Mouse (Mus musculus): ENCODE data around the gene Col25a1. TPM values are rescaled to one million over a fixed set of nuclear protein-coding genes. Genes with fewer than 3 reads are reported as not detected.

Col25a1 gene
- polyA plus RNA-seq, 1 experiment = 0.85 TPM

GRCm38 (mm10) chr3:130216646-130217045, 85.3 kb downstream of the Col25a1 start:
- Histone ChIP-seq H3K4me1 (ENCODE audit: control insufficient read depth, insufficient read depth, low read length) (no peaks in the 10 kb centered on the region), H3K27ac (ENCODE audit: insufficient read depth, low read length) (no peak overlapping the region)
- TF ChIP-seq CTCF (IDR thresholded peaks at IDR 0.05; ENCODE audit: low read depth, low read length) (no peak), POLR2A (IDR thresholded peaks at IDR 0.05; ENCODE audit: insufficient read depth, low read length) (no peak), EP300 (IDR thresholded peaks at IDR 0.05; ENCODE audit: insufficient read depth, low read depth, low read length) (no peak)

DNA sequence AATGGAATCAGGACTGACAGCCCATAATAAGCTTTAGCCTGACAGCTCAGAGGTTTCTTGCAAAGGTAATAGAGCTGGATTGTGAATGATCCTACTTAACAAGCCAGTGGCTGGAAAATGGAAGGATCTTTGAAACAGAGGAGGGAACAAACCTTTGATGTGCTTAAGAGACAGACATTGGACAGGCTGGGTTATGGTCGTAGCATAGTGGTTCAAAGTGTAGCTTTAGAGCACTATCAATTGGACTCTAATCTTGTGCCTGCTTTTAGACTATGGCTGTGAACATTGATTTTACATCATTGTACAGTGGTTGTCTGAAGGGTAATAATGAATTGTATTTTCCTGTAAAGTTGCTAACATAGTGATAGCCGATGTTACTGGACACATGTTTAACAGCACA, 86.4 kb downstream of the Col25a1 start:
- Histone ChIP-seq H3K36me3 (ENCODE audit: control insufficient read depth, insufficient read depth, low read length, poor library complexity, severe bottlenecking) (no peaks in the 10 kb centered on the region), H3K9ac (ENCODE audit: low read depth, poor library complexity, severe bottlenecking) (no peak overlapping the region), H3K4me3 (ENCODE audit: low read depth, low read length) (no peak overlapping the region), H3K4me1 (ENCODE audit: control insufficient read depth, insufficient read depth, low read length) (no peaks in the 10 kb centered on the region), H3K27ac (ENCODE audit: insufficient read depth, low read length) (no peak overlapping the region), H3K27me3 (ENCODE audit: control insufficient read depth, insufficient read depth, low read length, poor library complexity, severe bottlenecking) (no peaks in the 10 kb centered on the region), H3K9me3 (replicated peaks; ENCODE audit: control insufficient read depth, insufficient read depth, low read length, poor library complexity, severe bottlenecking) (no peaks in the 10 kb centered on the region)
- TF ChIP-seq CTCF (IDR thresholded peaks at IDR 0.05; ENCODE audit: low read depth, low read length) (no peak), EP300 (IDR thresholded peaks at IDR 0.05; ENCODE audit: insufficient read depth, low read depth, low read length) (no peak), POLR2A (IDR thresholded peaks at IDR 0.05; ENCODE audit: insufficient read depth, low read length) (no peak)

More at GRCm38 (mm10) chr3:130216646-130217045, 85.3 kb downstream of the Col25a1 start:
- H3K36me3 ChIP-seq (ENCODE audit: control insufficient read depth, insufficient read depth, low read length, poor library complexity, severe bottlenecking) = no peaks in the 10 kb centered on the region
- no peak overlapping the region for H3K4me3 ChIP-seq (ENCODE audit: low read depth, low read length)
- no peaks in the 10 kb centered on the region for H3K27me3 ChIP-seq (ENCODE audit: control insufficient read depth, insufficient read depth, low read length, poor library complexity, severe bottlenecking)
- no peaks in the 10 kb centered on the region for H3K9me3 ChIP-seq (replicated peaks; ENCODE audit: control insufficient read depth, insufficient read depth, low read length, poor library complexity, severe bottlenecking)
- H3K9ac ChIP-seq (ENCODE audit: low read depth, poor library complexity, severe bottlenecking) = no peak overlapping the region

DNA sequence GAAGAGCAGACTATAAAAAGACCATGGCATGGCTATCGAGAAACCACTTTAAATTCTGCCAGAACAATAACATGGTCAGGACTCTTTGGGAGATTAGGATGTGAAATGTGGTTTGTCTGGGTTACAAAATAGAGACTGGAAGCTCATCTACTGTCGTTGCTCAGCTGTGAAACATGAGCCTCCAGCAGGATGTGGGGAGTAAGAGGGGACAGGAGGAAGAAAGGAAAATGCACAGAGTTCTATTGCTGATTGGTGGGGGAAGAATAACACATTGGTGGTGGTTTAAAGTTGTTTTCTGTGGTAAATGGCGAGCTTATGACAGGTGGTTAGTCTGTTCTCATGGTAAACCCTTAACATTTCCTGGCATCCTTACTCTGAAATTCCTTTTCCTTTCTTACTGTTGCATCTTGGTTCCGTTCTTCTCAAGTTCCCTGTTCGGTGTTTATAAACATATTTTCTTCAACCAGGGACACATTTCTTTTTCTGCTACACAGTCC, 87.0 kb downstream of the Col25a1 start:
- Histone ChIP-seq H3K9me3 (replicated peaks; ENCODE audit: control insufficient read depth, insufficient read depth, low read length, poor library complexity, severe bottlenecking) (no peaks in the 10 kb centered on the region), H3K4me3 (ENCODE audit: low read depth, low read length) (no peak overlapping the region), H3K27me3 (ENCODE audit: control insufficient read depth, insufficient read depth, low read length, poor library complexity, severe bottlenecking) (no peaks in the 10 kb centered on the region), H3K27ac (ENCODE audit: insufficient read depth, low read length) (no peak overlapping the region), H3K9ac (ENCODE audit: low read depth, poor library complexity, severe bottlenecking) (no peak overlapping the region), H3K36me3 (ENCODE audit: control insufficient read depth, insufficient read depth, low read length, poor library complexity, severe bottlenecking) (no peaks in the 10 kb centered on the region), H3K4me1 (ENCODE audit: control insufficient read depth, insufficient read depth, low read length) (no peaks in the 10 kb centered on the region)
- TF ChIP-seq CTCF (IDR thresholded peaks at IDR 0.05; ENCODE audit: low read depth, low read length) (no peak), POLR2A (IDR thresholded peaks at IDR 0.05; ENCODE audit: insufficient read depth, low read length) (no peak), EP300 (IDR thresholded peaks at IDR 0.05; ENCODE audit: insufficient read depth, low read depth, low read length) (no peak)

- Histone ChIP-seq H3K4me1 (ENCODE audit: control insufficient read depth, insufficient read depth, low read length) (no peaks in the 10 kb centered on the region), H3K27ac (ENCODE audit: insufficient read depth, low read length) (no peak overlapping the region), H3K27me3 (ENCODE audit: control insufficient read depth, insufficient read depth, low read length, poor library complexity, severe bottlenecking) (no peaks in the 10 kb centered on the region), H3K4me3 (ENCODE audit: low read depth, low read length) (no peak overlapping the region), H3K9ac (ENCODE audit: low read depth, poor library complexity, severe bottlenecking) (no peak overlapping the region), H3K36me3 (ENCODE audit: control insufficient read depth, insufficient read depth, low read length, poor library complexity, severe bottlenecking) (no peaks in the 10 kb centered on the region), H3K9me3 (replicated peaks; ENCODE audit: control insufficient read depth, insufficient read depth, low read length, poor library complexity, severe bottlenecking) (no peaks in the 10 kb centered on the region)
- no peak for TF ChIP-seq EP300 (IDR thresholded peaks at IDR 0.05; ENCODE audit: insufficient read depth, low read depth, low read length)
- TF ChIP-seq CTCF (IDR thresholded peaks at IDR 0.05; ENCODE audit: low read depth, low read length) = no peak
- no peak for TF ChIP-seq POLR2A (IDR thresholded peaks at IDR 0.05; ENCODE audit: insufficient read depth, low read length)
These were observed 89.5 kb downstream of the Col25a1 start for GRCm38 (mm10) chr3:130220811-130221210.

DNA sequence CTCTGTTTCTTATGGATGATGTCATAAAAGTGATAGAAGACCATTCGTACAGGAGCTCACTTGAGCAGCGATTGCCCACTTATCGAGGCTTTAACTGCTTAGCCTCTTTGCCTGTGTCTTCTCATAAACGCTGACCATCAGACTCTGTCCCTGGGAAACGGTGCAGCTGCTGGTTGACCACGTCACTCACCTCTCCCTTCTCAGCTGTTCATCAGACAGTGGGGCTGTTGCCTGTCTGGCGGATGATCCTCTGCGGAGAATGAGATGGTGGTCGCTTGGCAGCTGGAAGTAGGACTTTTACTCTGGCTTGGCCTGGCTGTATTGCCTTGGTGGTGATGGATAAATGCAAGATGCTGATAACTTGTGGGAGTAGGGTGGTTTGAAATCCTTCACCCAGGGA, 96.9 kb downstream of the Col25a1 start:
- no peak overlapping the region for H3K9ac ChIP-seq (ENCODE audit: low read depth, poor library complexity, severe bottlenecking)
- TF ChIP-seq CTCF (IDR thresholded peaks at IDR 0.05; ENCODE audit: low read depth, low read length) = no peak
- no peak for TF ChIP-seq EP300 (IDR thresholded peaks at IDR 0.05; ENCODE audit: insufficient read depth, low read depth, low read length)
- no peak for TF ChIP-seq POLR2A (IDR thresholded peaks at IDR 0.05; ENCODE audit: insufficient read depth, low read length)
- no peak overlapping the region for H3K27ac ChIP-seq (ENCODE audit: insufficient read depth, low read length)
- no peak overlapping the region for H3K4me3 ChIP-seq (ENCODE audit: low read depth, low read length)
- H3K27me3 ChIP-seq (ENCODE audit: control insufficient read depth, insufficient read depth, low read length, poor library complexity, severe bottlenecking) = no peaks in the 10 kb centered on the region
- H3K4me1 ChIP-seq (ENCODE audit: control insufficient read depth, insufficient read depth, low read length) = no peaks in the 10 kb centered on the region
- H3K36me3 ChIP-seq (ENCODE audit: control insufficient read depth, insufficient read depth, low read length, poor library complexity, severe bottlenecking) = no peaks in the 10 kb centered on the region
- H3K9me3 ChIP-seq (replicated peaks; ENCODE audit: control insufficient read depth, insufficient read depth, low read length, poor library complexity, severe bottlenecking) = no peaks in the 10 kb centered on the region

GRCm38 (mm10) chr3:130232944-130233343, 101.6 kb downstream of the Col25a1 start:
- Histone ChIP-seq H3K36me3 (ENCODE audit: control insufficient read depth, insufficient read depth, low read length, poor library complexity, severe bottlenecking) (no peaks in the 10 kb centered on the region), H3K9me3 (replicated peaks; ENCODE audit: control insufficient read depth, insufficient read depth, low read length, poor library complexity, severe bottlenecking) (no peaks in the 10 kb centered on the region), H3K4me3 (ENCODE audit: low read depth, low read length) (no peak overlapping the region), H3K4me1 (ENCODE audit: control insufficient read depth, insufficient read depth, low read length) (no peaks in the 10 kb centered on the region), H3K27me3 (ENCODE audit: control insufficient read depth, insufficient read depth, low read length, poor library complexity, severe bottlenecking) (no peaks in the 10 kb centered on the region), H3K9ac (ENCODE audit: low read depth, poor library complexity, severe bottlenecking) (no peak overlapping the region), H3K27ac (ENCODE audit: insufficient read depth, low read length) (no peak overlapping the region)
- TF ChIP-seq CTCF (IDR thresholded peaks at IDR 0.05; ENCODE audit: low read depth, low read length) = no peak
- TF ChIP-seq EP300 (IDR thresholded peaks at IDR 0.05; ENCODE audit: insufficient read depth, low read depth, low read length) = no peak
- no peak for TF ChIP-seq POLR2A (IDR thresholded peaks at IDR 0.05; ENCODE audit: insufficient read depth, low read length)

Data from ES-Bruce4 (cell line).